Mouse (Mus musculus): ENCODE measurements at regions not wholly inside any gene's neighbourhood (a gene's known extent, or its start where the extent isn't known, plus 50 kb on each side); places are given as distances from the start of the nearest gene placed in this dataset.

DNA sequence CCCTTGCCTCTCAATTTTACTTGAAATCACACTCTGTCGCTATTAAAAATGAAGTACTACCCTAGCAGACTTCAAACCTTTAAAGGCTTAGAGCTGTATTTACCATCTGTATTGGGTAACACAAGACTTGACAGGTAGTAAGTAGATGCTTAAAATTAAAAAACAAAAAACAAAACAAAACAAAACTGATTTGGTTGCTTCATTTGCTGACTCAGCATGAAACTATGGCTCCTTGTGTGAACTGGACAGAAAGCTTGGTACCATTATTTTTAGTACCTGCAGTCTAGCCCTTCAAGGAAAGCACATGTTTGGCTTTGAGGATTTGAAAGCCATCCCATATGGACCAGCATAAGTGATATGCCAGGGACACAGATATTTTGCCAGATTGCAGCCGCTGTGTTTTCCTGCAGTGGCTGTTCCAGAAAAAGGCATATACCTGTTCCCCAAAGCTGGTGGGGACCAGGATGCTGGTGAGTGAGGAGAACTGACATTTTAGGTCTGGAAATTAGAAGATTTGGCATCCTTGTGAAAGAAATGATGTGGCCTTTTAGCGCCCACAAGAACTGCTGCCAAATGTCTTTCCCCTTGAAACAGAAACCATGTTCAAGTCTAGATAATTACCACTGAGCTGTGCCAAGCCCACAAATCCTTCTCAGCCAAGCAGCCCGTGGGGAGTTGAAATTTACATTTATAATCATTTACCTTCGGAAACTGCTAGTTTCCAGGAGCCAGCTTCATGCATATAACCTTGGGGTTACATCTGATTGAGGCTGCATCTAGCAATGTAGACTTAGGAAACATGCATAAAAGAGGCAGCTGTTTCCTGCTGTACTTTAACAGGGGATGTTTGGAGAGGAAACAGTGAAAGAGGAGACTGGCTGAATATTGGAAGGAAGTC, 851.7 kb downstream of the Poteg start:
- WGBS = 32% methylated on average over 5 of the region's 5 CpGs
- Histone ChIP-seq H3K27ac (ENCODE audit: low read depth, low read length) (peak overlapping the region; percentile 57), H3K27me3 (ENCODE audit: insufficient read depth, low read length) (no peaks in the 10 kb centered on the region), H3K4me3 (ENCODE audit: low read depth, low read length) (no peak overlapping the region), H3K9ac (no peak overlapping the region), H3K4me1 (ENCODE audit: insufficient read depth) (peaks cover 6% of the 10 kb centered on the region), H3K36me3 (ENCODE audit: insufficient read depth) (no peaks in the 10 kb centered on the region), H3K9me3 (ENCODE audit: low read length) (no peaks in the 10 kb centered on the region), H3K4me2 (ENCODE audit: low read depth) (peak overlapping the region; percentile 19; the same call in 1 of the 2 replicates)
- TF ChIP-seq CTCF (IDR thresholded peaks at IDR 0.05; ENCODE audit: low read depth) = no peak
- DNase-seq = peak; percentile 86
- peak; percentile 73 for ATAC-seq

DNA sequence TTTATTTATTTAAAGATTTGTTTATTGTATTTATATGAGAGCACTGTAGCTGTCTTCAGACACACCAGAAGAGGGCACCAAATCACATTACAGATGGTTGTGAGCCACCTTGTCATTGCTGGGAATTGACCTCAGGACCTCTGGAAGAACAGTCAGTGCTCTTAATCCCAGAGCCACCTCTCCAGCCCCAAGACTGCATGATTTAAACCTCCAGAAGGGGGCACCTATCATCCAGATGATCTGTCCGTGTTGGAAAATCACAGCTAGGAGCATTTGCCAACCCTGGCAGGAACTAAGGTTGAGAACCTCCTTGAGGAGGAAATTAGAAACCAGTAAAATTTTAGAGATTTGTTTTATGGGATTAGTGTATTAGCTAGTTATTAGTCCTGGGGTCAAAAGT, 869.6 kb downstream of the Poteg start:
- no peak overlapping the region for H3K9ac ChIP-seq
- H3K9me3 ChIP-seq (ENCODE audit: low read length) = no peaks in the 10 kb centered on the region
- H3K4me3 ChIP-seq (ENCODE audit: low read depth, low read length) = no peak overlapping the region
- H3K36me3 ChIP-seq (ENCODE audit: insufficient read depth) = no peaks in the 10 kb centered on the region
- DNase-seq (no peak), ATAC-seq (no peak)
- H3K27ac ChIP-seq (ENCODE audit: low read depth, low read length) = no peak overlapping the region
- WGBS = 58% methylated on average over 1 of the region's 1 CpGs
- H3K4me1 ChIP-seq (ENCODE audit: insufficient read depth) = no peaks in the 10 kb centered on the region
- no peak overlapping the region for H3K4me2 ChIP-seq (ENCODE audit: low read depth)
- TF ChIP-seq CTCF (IDR thresholded peaks at IDR 0.05; ENCODE audit: low read depth) = 0 out of 2 replicates have a peak, but pooled peaks have one; percentile 3
- no peaks in the 10 kb centered on the region for H3K27me3 ChIP-seq (ENCODE audit: insufficient read depth, low read length)

DNA sequence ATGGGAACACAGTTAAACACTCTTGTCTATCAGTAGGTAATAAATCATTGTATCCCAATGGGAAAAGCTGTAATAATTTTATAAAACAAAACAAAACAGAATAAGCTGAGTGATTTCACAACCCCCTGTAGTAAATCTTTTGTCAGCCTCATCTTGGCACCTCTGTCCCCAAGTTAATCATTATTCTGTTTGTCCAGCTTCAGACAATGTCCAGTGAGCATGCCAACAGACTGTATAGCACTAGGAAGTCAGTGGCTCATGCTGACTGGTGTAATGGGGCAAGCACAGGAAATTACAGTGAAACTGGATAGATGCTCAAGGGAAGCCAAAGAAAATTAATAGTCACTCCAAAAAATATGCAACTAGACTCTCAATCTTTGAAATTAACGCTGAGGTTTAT, 885.9 kb downstream of the Poteg start:
- Histone ChIP-seq H3K27me3 (ENCODE audit: insufficient read depth, low read length) (no peaks in the 10 kb centered on the region), H3K27ac (ENCODE audit: low read depth, low read length) (no peak overlapping the region), H3K9ac (no peak overlapping the region), H3K4me3 (ENCODE audit: low read depth, low read length) (no peak overlapping the region), H3K4me2 (ENCODE audit: low read depth) (no peak overlapping the region), H3K9me3 (ENCODE audit: low read length) (no peaks in the 10 kb centered on the region), H3K4me1 (ENCODE audit: insufficient read depth) (no peaks in the 10 kb centered on the region), H3K36me3 (ENCODE audit: insufficient read depth) (no peaks in the 10 kb centered on the region)
- whole genome bisulfite sequencing = 85% methylated on average over 1 of the region's 1 CpGs
- no peak for TF ChIP-seq CTCF (IDR thresholded peaks at IDR 0.05; ENCODE audit: low read depth)
- ATAC-seq = no peak
- no peak for DNase-seq

DNA sequence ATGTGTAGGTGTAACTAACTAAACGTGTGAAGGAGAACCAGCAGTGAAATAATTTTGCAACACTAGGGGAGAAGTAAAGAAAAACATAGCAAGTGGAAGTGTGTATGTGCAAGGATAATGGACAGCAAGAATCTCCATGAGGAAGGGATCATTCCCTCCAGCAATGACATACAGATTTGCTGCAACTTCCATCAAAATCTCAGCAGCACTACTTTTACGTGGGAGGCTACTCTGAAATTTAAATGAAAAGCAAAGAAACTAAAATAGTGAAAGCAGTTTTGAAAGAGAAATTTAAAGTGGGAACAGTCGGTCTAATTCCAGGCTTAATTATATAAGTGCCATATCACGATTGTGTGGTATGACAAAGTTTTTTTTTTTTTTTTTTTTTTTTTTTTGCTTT, 890.0 kb downstream of the Poteg start:
- ATAC-seq = no peak
- H3K9me3 ChIP-seq (ENCODE audit: low read length) = no peaks in the 10 kb centered on the region
- no peaks in the 10 kb centered on the region for H3K36me3 ChIP-seq (ENCODE audit: insufficient read depth)
- H3K4me1 ChIP-seq (ENCODE audit: insufficient read depth) = no peaks in the 10 kb centered on the region
- no peak for DNase-seq
- 75% methylated on average over 4 of the region's 4 CpGs for WGBS
- H3K9ac ChIP-seq = no peak overlapping the region
- H3K27me3 ChIP-seq (ENCODE audit: insufficient read depth, low read length) = no peaks in the 10 kb centered on the region
- H3K4me3 ChIP-seq (ENCODE audit: low read depth, low read length) = no peak overlapping the region
- no peak overlapping the region for H3K4me2 ChIP-seq (ENCODE audit: low read depth)
- H3K27ac ChIP-seq (ENCODE audit: low read depth, low read length) = no peak overlapping the region
- no peak for TF ChIP-seq CTCF (IDR thresholded peaks at IDR 0.05; ENCODE audit: low read depth)

DNA sequence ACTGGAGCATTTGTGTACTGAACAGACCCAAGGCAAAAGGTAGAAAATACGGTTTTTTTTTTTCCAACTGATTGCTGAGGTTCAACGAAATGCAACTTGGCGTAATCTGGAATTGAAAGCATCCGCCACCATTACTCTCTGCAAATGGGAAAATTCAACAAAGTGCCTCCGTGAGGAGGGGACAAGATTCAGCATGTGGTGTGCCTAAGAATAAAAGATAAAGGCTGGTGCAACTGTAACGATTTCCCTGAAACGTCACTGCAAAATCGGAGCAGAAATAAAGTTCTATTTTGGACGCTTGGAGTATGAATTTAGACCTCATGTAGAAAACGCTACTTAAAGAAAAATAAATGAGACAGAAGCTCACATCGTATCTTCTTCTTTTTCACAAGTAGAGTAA, 893.8 kb downstream of the Poteg start:
- Histone ChIP-seq H3K9ac (no peak overlapping the region), H3K4me3 (ENCODE audit: low read depth, low read length) (no peak overlapping the region), H3K4me1 (ENCODE audit: insufficient read depth) (no peaks in the 10 kb centered on the region), H3K27me3 (ENCODE audit: insufficient read depth, low read length) (no peaks in the 10 kb centered on the region), H3K9me3 (ENCODE audit: low read length) (no peaks in the 10 kb centered on the region), H3K4me2 (ENCODE audit: low read depth) (no peak overlapping the region), H3K36me3 (ENCODE audit: insufficient read depth) (no peaks in the 10 kb centered on the region), H3K27ac (ENCODE audit: low read depth, low read length) (no peak overlapping the region)
- TF ChIP-seq CTCF (IDR thresholded peaks at IDR 0.05; ENCODE audit: low read depth) = no peak
- 77% methylated on average over 11 of the region's 11 CpGs for WGBS
- DNase-seq (peak; percentile 29), ATAC-seq (peak; percentile 54; the same call in 1 of the 2 replicates)

DNA sequence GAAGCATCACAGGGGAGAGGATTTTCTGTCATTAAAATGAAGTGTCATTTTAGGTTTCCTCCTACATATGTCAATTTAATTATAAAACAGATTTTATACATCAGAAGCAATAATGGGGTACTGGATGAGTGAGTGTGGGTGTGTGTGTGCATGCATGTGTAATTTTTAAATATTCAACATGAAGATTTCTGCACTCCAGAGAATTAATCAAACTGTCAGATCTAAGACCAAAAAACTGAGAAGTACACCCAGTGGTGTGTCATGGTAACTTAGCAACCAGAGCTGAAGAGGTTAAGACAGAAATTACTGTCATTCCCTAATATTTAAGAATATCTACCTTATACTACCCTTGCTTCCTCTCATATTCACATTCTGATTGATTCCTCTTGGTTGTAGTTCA, 919.0 kb downstream of the Poteg start:
- TF ChIP-seq CTCF (IDR thresholded peaks at IDR 0.05; ENCODE audit: low read depth) = no peak
- no peak overlapping the region for H3K9ac ChIP-seq
- H3K27ac ChIP-seq (ENCODE audit: low read depth, low read length) = no peak overlapping the region
- peak; percentile 26 for DNase-seq
- H3K4me1 ChIP-seq (ENCODE audit: insufficient read depth) = no peaks in the 10 kb centered on the region
- no peak overlapping the region for H3K4me2 ChIP-seq (ENCODE audit: low read depth)
- no peak overlapping the region for H3K4me3 ChIP-seq (ENCODE audit: low read depth, low read length)
- H3K9me3 ChIP-seq (ENCODE audit: low read length) = no peaks in the 10 kb centered on the region
- peak; percentile 69 for ATAC-seq
- H3K27me3 ChIP-seq (ENCODE audit: insufficient read depth, low read length) = no peaks in the 10 kb centered on the region
- no peaks in the 10 kb centered on the region for H3K36me3 ChIP-seq (ENCODE audit: insufficient read depth)

DNA sequence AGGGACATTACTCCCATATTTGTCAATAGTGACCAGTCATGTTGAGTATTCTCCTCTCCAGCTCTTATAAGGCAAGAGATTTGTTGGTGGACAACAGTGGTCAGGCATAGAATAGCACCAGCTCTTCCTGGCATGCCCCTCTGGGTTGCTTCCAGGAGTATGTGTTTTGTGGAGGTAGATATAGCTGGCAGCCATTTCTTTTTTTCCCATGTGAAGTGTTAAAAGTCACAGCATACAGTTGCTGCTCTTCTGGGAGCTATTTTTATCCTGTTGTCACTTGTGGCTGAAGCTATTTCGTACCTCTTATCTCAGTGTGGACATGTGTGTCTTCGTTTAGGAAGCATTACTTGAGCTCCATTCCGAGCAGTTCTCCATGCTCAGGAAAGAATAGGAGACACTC, 919.9 kb downstream of the Poteg start:
- H3K27me3 ChIP-seq (ENCODE audit: insufficient read depth, low read length) = no peaks in the 10 kb centered on the region
- H3K4me3 ChIP-seq (ENCODE audit: low read depth, low read length) = no peak overlapping the region
- no peaks in the 10 kb centered on the region for H3K4me1 ChIP-seq (ENCODE audit: insufficient read depth)
- H3K9ac ChIP-seq = no peak overlapping the region
- H3K36me3 ChIP-seq (ENCODE audit: insufficient read depth) = no peaks in the 10 kb centered on the region
- ATAC-seq = no peak
- DNase-seq = no peak
- TF ChIP-seq CTCF (IDR thresholded peaks at IDR 0.05; ENCODE audit: low read depth) = no peak
- H3K27ac ChIP-seq (ENCODE audit: low read depth, low read length) = no peak overlapping the region
- H3K9me3 ChIP-seq (ENCODE audit: low read length) = no peaks in the 10 kb centered on the region
- 82% methylated on average over 3 of the region's 3 CpGs for WGBS
- no peak overlapping the region for H3K4me2 ChIP-seq (ENCODE audit: low read depth)

Measured in forebrain, postnatal 0 days (tissue).